10 mouse cellular contexts compared by ENCODE assay signal in the genomic region with DNA sequence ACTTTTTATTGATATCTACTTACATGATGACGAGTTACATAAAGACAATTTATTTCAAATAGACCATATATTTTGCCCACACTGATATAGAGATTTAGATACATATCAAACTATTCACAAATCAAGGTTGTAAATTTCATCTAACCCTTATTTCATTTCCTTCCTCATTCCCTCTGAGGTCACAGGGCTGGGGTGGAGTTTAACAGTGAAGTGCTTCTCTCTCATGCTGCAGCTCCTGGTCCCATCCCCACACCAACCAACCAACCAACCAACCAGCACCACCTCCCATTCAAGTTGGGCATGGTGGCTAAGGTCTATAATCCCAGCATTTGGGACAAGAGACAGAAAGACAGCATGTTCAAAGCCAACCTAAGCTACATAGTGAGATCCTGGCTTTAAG.
"Had no signal": no experiment of that assay in that cellular context is flagged by ENCODE, and none has a peak within 500 bp of the region (broad histone marks: within the 10 kb centered on the region; RNA-seq: fewer than 3 reads in every experiment).

No protein-coding gene starts in this region.

- H3K27me3 ChIP-seq: limb, embryonic 13.5 days; neural tube, embryonic 15.5 days had no signal

- H3K4me3 ChIP-seq: limb, embryonic 13.5 days; midbrain, embryonic 10.5 days; myocyte; neural tube, embryonic 15.5 days had no signal

- DNase-seq: left cerebral cortex, postnatal 4 days; lung, adult 2 months; lung, postnatal 36 days; thymus, adult 18-20 months; thymus, postnatal 25 days had no signal

- H3K36me3 ChIP-seq: limb, embryonic 13.5 days; midbrain, embryonic 10.5 days; neural tube, embryonic 15.5 days had no signal

- H3K9me3 ChIP-seq: limb, embryonic 13.5 days; midbrain, embryonic 10.5 days; neural tube, embryonic 15.5 days had no signal

- H3K4me2 ChIP-seq: neural tube, embryonic 15.5 days had no signal

- H3K9ac ChIP-seq: liver, embryonic 14.5 days; neural tube, embryonic 15.5 days had no signal
